Mouse (Mus musculus) heart, adult 2 months (tissue): ENCODE results near the gene Bcl11a. TPM values are rescaled to one million over a fixed set of nuclear protein-coding genes. Genes with fewer than 3 reads are reported as not detected.

Experiments
- DNase-seq, 2 experiments: peaks; one replicate each; pipeline ENCODE4 v3.0.0; 2021
- H3K27ac ChIP-seq: fragments of 200-600 bp; 2 replicates; pipeline ENCODE4 v1.8.1; 2022
- H3K27me3 ChIP-seq: fragments of 200-500 bp; 2 replicates; pipeline ENCODE4 v1.6.1; 2012; ENCODE audit warnings: mild to moderate bottlenecking, low read length, inconsistent platforms, mixed read lengths; ENCODE audit not compliant: control insufficient read depth, insufficient read depth
- H3K36me3 ChIP-seq: fragments of 200-500 bp; 2 replicates; pipeline ENCODE4 v1.6.1; 2012; ENCODE audit warnings: low read length, inconsistent platforms; ENCODE audit not compliant: control insufficient read depth, insufficient read depth
- H3K4me1 ChIP-seq: fragments of 200-500 bp; 2 replicates; pipeline ENCODE4 v1.6.1; 2011; ENCODE audit warnings: low read length; ENCODE audit not compliant: control insufficient read depth, insufficient read depth
- H3K4me3 ChIP-seq: fragments of 200-600 bp; 2 replicates; pipeline ENCODE4 v1.8.1; 2022
- H3K79me2 ChIP-seq: fragments of 200-500 bp; replicated peaks from 2 replicates; pipeline ENCODE4 v1.6.1; 2012; ENCODE audit warnings: mild to moderate bottlenecking, inconsistent platforms, low read length, moderate library complexity, mixed read lengths; ENCODE audit not compliant: control insufficient read depth, insufficient read depth
- H3K9ac ChIP-seq: fragments of 200-500 bp; 2 replicates; pipeline ENCODE4 v1.6.1; 2012; ENCODE audit warnings: low read depth, mild to moderate bottlenecking, control low read depth, inconsistent platforms, low read length, mixed read lengths
- CTCF ChIP-seq: fragments of 200-600 bp; IDR thresholded peaks from 2 replicates; pipeline ENCODE4 v1.8.1; 2022; ENCODE audit warnings: antibody characterized with exemption, mild to moderate bottlenecking, moderate library complexity
- EP300 ChIP-seq: fragments of 200-500 bp; IDR thresholded peaks from 2 replicates; pipeline ENCODE4 v1.6.1; 2011; ENCODE audit warnings: low read depth, low read length, control low read depth; ENCODE audit not compliant: insufficient read depth
- POLR2A ChIP-seq: fragments of 200-500 bp; IDR thresholded peaks from 2 replicates; pipeline ENCODE4 v1.6.1; 2011; ENCODE audit warnings: mild to moderate bottlenecking, low read depth, low read length, control low read depth; ENCODE audit not compliant: insufficient read depth
- WGBS: fragments of 180-500 bp; shearing (Covaris S2); methylation state at CpG from one replicate; pipeline ENCODE4 v1.1.7; 2018; 5-methylcytosine and 5-hydroxymethylcytosine counted together
- intact Hi-C: fragments of 180-260 bp; cut with DNase I; formaldehyde crosslinking; loops from one replicate; pipeline ENCODE4 v1.15.1; 2025
- polyA plus RNA-seq: library from polyadenylated mRNA; depleted of rRNA; stranded (reverse); fragments of >200 nt; gene quantifications from 2 replicates; pipeline ENCODE4 v1.2.3, GENCODE M21; 2012
- total RNA-seq, 2 experiments: library from RNA; stranded (reverse); gene quantifications; 2 replicates each; pipeline ENCODE4 v1.2.3; 2021

Bcl11a gene
- total and polyA plus RNA-seq, 3 experiments: 1.1 to 4.2 (median 2.4) TPM

DNA sequence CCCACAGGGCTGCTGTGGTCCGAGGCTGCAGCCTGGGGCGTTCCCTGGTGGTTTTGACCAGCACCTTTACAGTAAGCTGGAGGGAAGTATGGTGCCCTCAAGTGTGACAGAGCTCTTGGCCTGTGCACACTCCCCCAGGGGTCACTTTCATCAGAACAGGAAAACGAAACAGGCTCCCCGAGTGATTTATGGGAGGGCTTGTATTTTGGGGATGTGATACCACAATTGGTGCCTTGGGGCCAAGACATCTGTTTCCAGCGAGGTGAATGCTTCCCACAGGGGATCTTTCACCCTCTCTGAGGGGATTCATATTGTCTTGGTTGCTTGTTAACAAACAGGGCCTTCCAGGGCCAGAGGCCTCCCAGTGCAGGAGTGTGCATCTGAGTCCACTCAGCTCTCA lies 122.5 kb downstream of the Bcl11a start:
- peak in 1 of 2 experiments; percentile 9 for DNase-seq
- WGBS: 74% methylated on average over 5 of the region's 5 CpGs
- H3K4me1 ChIP-seq: no peaks in the 10 kb centered on the region
- no peaks in the 10 kb centered on the region for H3K79me2 ChIP-seq
- H3K9ac ChIP-seq: no peak overlapping the region
- intact Hi-C loops: no loop called here
- no peaks in the 10 kb centered on the region for H3K36me3 ChIP-seq
- H3K4me3 ChIP-seq: no peak overlapping the region
- H3K27ac ChIP-seq: no peak overlapping the region
- TF ChIP-seq POLR2A: no peak
- TF ChIP-seq CTCF: no peak
- TF ChIP-seq EP300: no peak
- no peaks in the 10 kb centered on the region for H3K27me3 ChIP-seq

DNA sequence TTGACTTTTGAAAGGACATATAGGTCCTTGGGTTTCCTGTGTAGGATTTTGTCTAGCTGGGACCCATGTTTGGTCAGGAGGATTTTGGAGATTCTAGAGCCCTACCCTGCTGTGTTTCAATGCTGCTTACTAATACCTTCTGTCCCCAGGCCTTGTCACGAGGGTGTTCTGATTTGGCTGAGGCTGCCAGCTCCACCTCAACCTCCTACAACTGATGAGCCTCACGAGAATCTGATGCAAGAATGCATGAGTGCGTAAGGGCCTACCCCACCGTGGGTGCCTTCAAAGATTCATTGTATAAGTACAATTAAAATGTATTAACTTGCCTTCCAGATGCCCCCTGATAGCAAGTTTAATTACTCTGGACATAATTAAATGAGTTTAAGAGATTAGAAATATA lies 123.4 kb downstream of the Bcl11a start:
- DNase-seq: no peak
- 87% methylated on average over 4 of the region's 4 CpGs for WGBS
- no peak overlapping the region for H3K9ac ChIP-seq
- H3K4me3 ChIP-seq: no peak overlapping the region
- intact Hi-C loops: no loop called here
- no peaks in the 10 kb centered on the region for H3K36me3 ChIP-seq
- TF ChIP-seq CTCF (no peak), EP300 (no peak), POLR2A (no peak)
- no peaks in the 10 kb centered on the region for H3K4me1 ChIP-seq
- no peak overlapping the region for H3K27ac ChIP-seq
- no peaks in the 10 kb centered on the region for H3K27me3 ChIP-seq
- no peaks in the 10 kb centered on the region for H3K79me2 ChIP-seq

DNA sequence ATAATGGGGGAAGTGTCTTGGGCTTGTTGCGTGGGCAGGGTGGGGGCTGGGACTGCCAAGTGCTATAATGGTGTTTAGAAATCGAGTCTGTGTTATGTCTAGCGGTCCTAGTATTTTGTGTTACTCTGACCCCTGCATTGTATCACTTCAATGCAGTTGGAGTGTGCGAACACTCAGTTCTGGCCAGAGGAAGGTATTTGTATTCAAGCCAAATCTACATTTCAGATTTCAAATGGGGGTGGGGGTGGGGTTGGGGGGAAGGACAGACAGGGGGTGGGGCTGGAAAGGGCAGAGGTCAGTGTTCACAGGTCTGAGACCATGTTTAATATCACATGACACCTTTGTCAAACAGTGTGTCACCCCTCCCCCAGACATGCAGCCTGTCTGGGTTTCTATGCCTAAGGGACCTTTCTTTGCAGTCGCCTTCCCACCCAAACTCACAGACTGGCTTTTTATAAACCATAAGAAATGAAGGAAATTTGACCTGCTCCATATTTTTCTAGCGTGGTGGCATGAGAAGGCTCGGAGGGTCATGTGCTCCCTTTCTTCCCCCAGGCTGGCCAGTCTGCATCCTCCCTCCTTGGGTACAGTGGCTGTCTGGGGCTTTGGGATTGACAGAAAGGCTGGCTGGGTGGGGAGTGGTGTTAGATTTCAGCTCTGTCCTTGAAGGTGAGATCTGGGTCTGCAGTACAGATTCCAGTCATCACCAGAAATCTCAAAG lies 124.9 kb downstream of the Bcl11a start:
- Histone ChIP-seq H3K9ac (no peak overlapping the region), H3K27ac (no peak overlapping the region), H3K4me3 (no peak overlapping the region), H3K27me3 (no peaks in the 10 kb centered on the region), H3K79me2 (no peaks in the 10 kb centered on the region), H3K36me3 (no peaks in the 10 kb centered on the region), H3K4me1 (no peaks in the 10 kb centered on the region)
- intact Hi-C loops: no loop called here
- TF ChIP-seq CTCF (no peak), EP300 (no peak), POLR2A (no peak)
- DNase-seq: no peak
- 28% methylated on average over 7 of the region's 7 CpGs for WGBS

DNA sequence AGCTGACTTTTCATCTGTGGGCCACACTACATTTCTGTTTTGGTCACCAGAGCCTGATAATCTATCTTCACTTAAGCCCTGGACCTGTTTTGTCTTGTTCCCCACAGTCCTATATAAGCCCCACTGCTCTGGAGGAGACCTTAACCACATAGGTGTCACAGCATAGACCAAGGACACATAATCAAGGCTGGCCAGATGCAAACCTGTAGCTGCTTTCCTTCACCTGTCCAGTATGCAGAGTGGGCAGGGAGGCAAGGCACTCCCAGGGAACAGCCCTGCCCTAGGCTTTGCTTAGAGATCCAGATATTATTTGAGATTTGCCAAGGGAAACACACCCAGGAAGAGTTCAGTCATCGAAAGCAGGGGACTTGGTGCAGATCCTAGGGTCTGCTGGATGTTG lies 125.6 kb downstream of the Bcl11a start:
- DNase-seq: no peak
- H3K27ac ChIP-seq: no peak overlapping the region
- intact Hi-C loops: no loop called here

DNA sequence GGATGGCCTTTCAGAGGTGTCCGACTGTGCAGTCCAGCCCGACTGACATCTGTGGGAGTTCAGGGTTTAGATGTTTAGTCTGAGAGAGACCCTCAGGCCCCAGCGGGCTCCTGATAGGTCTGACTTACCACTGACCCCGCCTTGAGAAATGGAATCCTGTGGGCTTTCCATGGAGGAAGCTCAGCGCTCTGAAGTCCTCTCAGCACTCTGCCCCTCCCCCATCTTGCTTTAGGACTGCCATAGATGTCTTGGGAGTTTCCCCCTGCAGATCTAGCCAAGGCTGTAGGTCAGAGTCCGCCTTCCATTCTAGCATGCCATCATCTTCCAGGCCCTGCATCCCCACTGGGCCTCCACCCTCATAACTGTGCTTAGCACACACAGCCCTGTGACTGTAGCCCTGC lies 131.1 kb downstream of the Bcl11a start:
- Histone ChIP-seq H3K4me3 (no peak overlapping the region), H3K27ac (no peak overlapping the region), H3K9ac (no peak overlapping the region), H3K4me1 (no peaks in the 10 kb centered on the region), H3K36me3 (no peaks in the 10 kb centered on the region), H3K79me2 (no peaks in the 10 kb centered on the region), H3K27me3 (no peaks in the 10 kb centered on the region)
- TF ChIP-seq CTCF (no peak), POLR2A (no peak), EP300 (no peak)
- DNase-seq: no peak
- WGBS: 48% methylated on average over 6 of the region's 6 CpGs
- intact Hi-C loops: no loop called here

More for the DNA sequence above, 125.6 kb downstream of the Bcl11a start:
- Histone ChIP-seq H3K79me2 (no peaks in the 10 kb centered on the region), H3K36me3 (no peaks in the 10 kb centered on the region), H3K4me1 (no peaks in the 10 kb centered on the region), H3K27me3 (no peaks in the 10 kb centered on the region), H3K4me3 (no peak overlapping the region), H3K9ac (no peak overlapping the region)
- TF ChIP-seq EP300 (no peak), POLR2A (no peak), CTCF (no peak)
- 84% methylated on average over 1 of the region's 1 CpGs for WGBS

DNA sequence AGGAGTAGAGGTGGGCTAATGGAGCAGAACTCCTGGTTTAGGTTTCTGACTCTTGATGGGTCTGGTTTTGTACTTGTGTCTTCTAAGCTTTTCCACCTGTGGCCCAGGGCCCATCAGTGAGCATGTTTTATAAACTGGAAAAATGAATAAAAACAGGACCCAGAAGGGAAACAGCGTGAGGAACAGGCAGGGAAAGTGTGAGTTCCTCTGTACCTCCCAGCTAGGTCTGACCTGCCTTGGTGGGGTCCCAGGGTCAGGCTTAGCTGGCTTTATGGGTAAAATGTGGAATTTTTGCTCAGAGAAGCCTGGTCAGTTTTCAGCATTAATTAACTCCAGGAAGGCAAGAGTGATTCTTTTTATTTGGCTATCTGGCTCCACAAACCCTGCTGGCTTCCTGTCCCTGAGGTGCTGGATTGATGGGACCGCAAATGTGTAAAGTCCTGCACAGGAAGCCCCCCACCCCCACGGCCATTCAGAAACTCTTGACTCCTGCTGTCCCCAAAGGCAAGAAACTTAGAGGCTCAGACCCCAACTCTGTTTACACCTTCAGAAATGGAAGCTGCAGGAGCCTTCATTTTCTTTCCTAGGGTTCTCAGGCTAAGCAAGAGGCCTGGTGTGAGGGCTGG lies 136.8 kb downstream of the Bcl11a start:
- no peak for DNase-seq
- intact Hi-C loops: no loop called here
- Histone ChIP-seq H3K27ac (no peak overlapping the region), H3K4me3 (no peak overlapping the region), H3K36me3 (no peaks in the 10 kb centered on the region), H3K9ac (no peak overlapping the region), H3K4me1 (no peaks in the 10 kb centered on the region), H3K79me2 (no peaks in the 10 kb centered on the region), H3K27me3 (no peaks in the 10 kb centered on the region)
- WGBS: 57% methylated on average over 3 of the region's 3 CpGs
- TF ChIP-seq CTCF (no peak), EP300 (no peak), POLR2A (no peak)
